Mouse (Mus musculus) cerebellum, postnatal 36 days (tissue): ENCODE data around the gene Snrnp70.

Experiments used
- DNase-seq, 2 experiments: peaks; one replicate each; pipeline ENCODE4 v3.0.0; 2021 to 2022; ENCODE audit warnings: mixed read lengths in 2 of 2

Gene Snrnp70

GRCm38 (mm10) chr7:45336319-45336718 is 59.2 kb downstream of the Snrnp70 start:
- DNase-seq, result no peak

DNA sequence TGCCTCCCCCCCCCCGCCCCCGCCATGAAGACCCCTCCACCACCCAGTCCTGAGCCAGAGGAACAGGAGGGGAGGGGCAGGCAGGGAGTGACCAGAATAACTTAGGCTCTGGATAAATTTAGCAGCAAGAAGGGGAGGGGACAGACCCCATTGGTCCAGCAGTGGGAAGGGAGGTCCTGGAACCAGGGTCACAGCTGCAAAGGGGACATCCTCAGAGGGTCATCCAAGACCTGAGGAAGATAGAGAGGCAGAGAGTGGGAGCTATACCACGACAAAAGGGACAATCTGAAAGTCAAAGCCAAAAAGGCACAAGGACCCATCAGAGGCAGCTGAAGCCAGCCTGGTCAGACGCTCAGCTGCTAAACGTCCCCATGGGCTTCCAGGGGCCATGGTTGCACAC is 60.5 kb downstream of the Snrnp70 start, which contains the start of gene Hrc:
Gene Hrc (plus strand): TSS at position 235 of the 400 bp plus-strand sequence.
- no peak for DNase-seq

- DNase-seq, result no peak
These were observed 60.9 kb downstream of the Snrnp70 start for GRCm38 (mm10) chr7:45334605-45335004.

GRCm38 (mm10) chr7:45333431-45333982 is 62.0 kb downstream of the Snrnp70 start, which contains the start of gene Trpm4:
TSS of gene Trpm4 (minus strand) at chr7:45333780.
- peak; percentile 57 to 68 for DNase-seq

GRCm38 (mm10) chr7:45332685-45333425 is 62.7 kb downstream of the Snrnp70 start:
- DNase-seq, result no peak

- no peak for DNase-seq
These were observed 64.0 kb downstream of the Snrnp70 start for GRCm38 (mm10) chr7:45331502-45331901.

DNA sequence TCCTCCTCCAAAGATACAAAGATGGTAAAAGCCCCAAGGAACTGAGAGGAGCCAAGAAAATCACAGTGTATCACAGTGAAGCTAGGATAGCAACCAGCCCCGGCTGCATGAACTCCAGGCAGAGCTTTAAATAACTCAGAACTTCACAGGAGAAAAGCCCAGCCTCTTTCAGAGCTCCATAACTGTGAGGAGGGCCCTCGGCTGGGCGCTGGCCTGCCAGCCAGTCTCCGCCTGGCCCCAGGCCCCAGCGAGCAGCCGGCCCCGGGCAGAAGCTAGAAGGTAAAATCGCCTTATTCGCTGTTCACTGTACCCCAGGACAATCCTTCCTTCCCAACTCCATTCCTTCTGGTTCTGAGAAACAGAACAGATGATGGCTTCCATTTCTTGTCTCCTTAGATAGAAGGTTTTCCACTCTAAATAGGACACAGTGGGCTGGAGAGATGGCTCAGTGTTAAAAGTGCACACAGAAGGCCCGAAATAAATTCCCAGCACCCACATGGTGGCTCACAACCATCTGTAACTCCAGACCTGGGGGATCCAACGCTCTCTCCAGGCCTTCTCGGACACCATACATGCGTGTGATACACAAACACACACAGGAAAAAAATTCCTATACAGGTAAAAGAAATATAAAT is 66.6 kb downstream of the Snrnp70 start:
- no peak for DNase-seq
